Mouse (Mus musculus): ENCODE data around the gene Vip. TPM values are rescaled to one million over a fixed set of nuclear protein-coding genes. Genes with fewer than 3 reads are reported as not detected.

Vip gene
- polyA plus RNA-seq (2014; fragmentation: Nextera tagmentation; extraction: Ambion mirVana) = not detected in 2 replicates

DNA sequence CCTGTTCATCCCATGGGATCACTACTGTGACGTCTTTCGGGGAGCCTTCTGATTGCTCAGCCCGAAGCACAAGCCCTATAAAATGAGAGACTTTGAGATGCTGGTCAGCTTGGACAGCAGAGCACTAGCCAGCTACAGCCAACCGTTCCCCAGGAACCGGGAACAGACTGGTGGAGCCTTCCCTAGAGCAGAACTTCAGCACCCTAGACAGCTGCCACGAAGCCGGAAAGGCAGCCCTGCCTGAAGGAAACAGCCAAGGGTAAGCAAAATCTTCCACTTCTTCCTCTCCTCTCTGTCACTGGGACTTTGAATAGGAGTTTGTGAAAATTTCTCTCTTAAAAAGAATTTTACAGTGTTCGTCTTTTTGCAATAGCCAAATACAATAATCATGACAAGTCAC is at the start of gene Vip:
Gene Vip, plus strand, starts transcription at position 107 of the 400 bp plus-strand sequence.
- DNase-seq (ENCODE audit: low spot score) (no peak), ATAC-seq (no peak)
- Histone ChIP-seq H3K27ac (ENCODE audit: low read depth, low read length) (no peak within 1 kb of the TSS), H3K4me1 (ENCODE audit: control insufficient read depth, insufficient read depth, low read length) (no peaks in the 10 kb centered on the region), H3K9ac (ENCODE audit: low read length) (no peak within 1 kb of the TSS), H3K4me3 (ENCODE audit: low read depth, low read length) (no peak within 1 kb of the TSS), H3K36me3 (ENCODE audit: control insufficient read depth, insufficient read depth, low read length) (no peaks in the 10 kb centered on the region), H3K4me2 (ENCODE audit: low read length) (no peak within 1 kb of the TSS), H3K27me3 (replicated peaks; ENCODE audit: control insufficient read depth, insufficient read depth, low read length) (no peaks in the 10 kb centered on the region), H3K9me3 (replicated peaks; ENCODE audit: control insufficient read depth, low read length) (no peaks in the 10 kb centered on the region)
- 34% methylated on average over 8 of the region's 8 CpGs for WGBS

DNA sequence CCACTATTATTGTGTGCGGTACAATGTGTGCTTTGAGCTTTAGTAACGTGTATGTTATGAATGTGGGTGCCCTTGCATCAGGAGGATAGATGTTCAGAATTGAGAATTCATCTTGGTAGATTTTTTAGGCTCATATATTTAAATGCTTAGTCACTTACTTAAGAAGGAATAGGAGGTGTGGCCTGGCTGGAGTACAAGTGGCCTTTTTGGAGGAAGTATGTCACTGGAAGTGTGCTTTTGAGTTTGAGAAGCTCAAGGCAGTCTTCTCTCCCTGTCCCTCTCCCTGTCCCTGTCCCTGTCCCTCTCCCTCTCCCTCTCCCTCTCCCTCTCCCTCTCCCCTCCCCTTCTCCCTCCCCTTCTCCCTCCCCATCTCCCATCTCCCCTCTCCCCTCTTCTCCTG is 48.0 kb upstream of the Vip start:
- no peaks in the 10 kb centered on the region for H3K4me1 ChIP-seq (ENCODE audit: control insufficient read depth, insufficient read depth, low read length)
- ATAC-seq (no peak), DNase-seq (ENCODE audit: low spot score) (no peak)
- H3K27ac ChIP-seq (ENCODE audit: low read depth, low read length) = no peak overlapping the region
- no peak overlapping the region for H3K4me3 ChIP-seq (ENCODE audit: low read depth, low read length)
- no peaks in the 10 kb centered on the region for H3K9me3 ChIP-seq (replicated peaks; ENCODE audit: control insufficient read depth, low read length)
- no peak overlapping the region for H3K4me2 ChIP-seq (ENCODE audit: low read length)
- H3K27me3 ChIP-seq (replicated peaks; ENCODE audit: control insufficient read depth, insufficient read depth, low read length) = no peaks in the 10 kb centered on the region
- no peaks in the 10 kb centered on the region for H3K36me3 ChIP-seq (ENCODE audit: control insufficient read depth, insufficient read depth, low read length)
- no peak overlapping the region for H3K9ac ChIP-seq (ENCODE audit: low read length)
- WGBS = 85% methylated on average over 2 of the region's 2 CpGs

DNA sequence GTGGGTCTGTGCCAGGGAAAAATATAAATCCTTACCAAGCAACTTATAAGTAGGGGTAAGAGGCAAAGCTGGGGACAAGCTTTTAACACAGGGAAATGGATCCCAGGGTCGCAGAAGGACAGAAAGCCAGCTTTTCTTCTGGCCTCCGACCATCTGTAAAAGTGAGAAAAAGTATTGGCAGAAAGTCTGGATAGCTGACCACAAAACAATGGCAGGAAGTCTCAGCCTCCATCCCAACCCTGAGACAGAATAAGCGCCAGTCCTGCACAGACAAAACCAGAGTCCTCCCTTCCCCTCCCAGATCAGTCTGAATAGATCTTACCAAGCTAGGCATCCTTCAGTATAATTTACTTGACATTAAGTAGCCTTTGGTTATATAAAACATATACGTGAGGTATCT is 47.0 kb upstream of the Vip start:
- H3K4me2 ChIP-seq (ENCODE audit: low read length) = no peak overlapping the region
- no peaks in the 10 kb centered on the region for H3K4me1 ChIP-seq (ENCODE audit: control insufficient read depth, insufficient read depth, low read length)
- H3K36me3 ChIP-seq (ENCODE audit: control insufficient read depth, insufficient read depth, low read length) = no peaks in the 10 kb centered on the region
- H3K9ac ChIP-seq (ENCODE audit: low read length) = no peak overlapping the region
- no peak for DNase-seq (ENCODE audit: low spot score)
- no peak for ATAC-seq
- WGBS = 92% methylated on average over 4 of the region's 4 CpGs
- no peak overlapping the region for H3K4me3 ChIP-seq (ENCODE audit: low read depth, low read length)
- no peak overlapping the region for H3K27ac ChIP-seq (ENCODE audit: low read depth, low read length)
- no peaks in the 10 kb centered on the region for H3K27me3 ChIP-seq (replicated peaks; ENCODE audit: control insufficient read depth, insufficient read depth, low read length)
- H3K9me3 ChIP-seq (replicated peaks; ENCODE audit: control insufficient read depth, low read length) = no peaks in the 10 kb centered on the region

DNA sequence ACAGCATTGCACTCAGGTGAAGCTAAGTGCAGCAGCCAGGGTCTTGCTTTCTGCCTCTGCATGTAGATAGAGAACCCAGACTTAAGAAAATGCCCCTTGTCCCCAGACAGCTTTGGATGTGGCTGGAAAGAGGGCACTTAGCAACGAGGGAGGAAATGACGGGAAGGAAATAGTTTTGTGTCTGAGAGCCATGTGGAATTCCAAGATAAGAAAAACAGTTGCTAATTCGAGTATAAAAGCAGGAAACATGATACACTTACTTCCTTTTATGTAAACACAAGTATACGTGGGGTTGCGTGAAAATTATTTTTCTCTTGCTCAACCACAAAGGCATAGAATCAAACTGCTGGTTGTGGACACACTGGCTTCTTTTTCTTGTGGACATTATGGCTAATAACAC is 45.6 kb upstream of the Vip start, which contains the start of gene Myct1:
Gene Myct1, plus strand, starts transcription at position 312 of the 400 bp plus-strand sequence.
- Histone ChIP-seq H3K27me3 (replicated peaks; ENCODE audit: control insufficient read depth, insufficient read depth, low read length) (no peaks in the 10 kb centered on the region), H3K4me3 (ENCODE audit: low read depth, low read length) (no peak within 1 kb of the TSS), H3K27ac (ENCODE audit: low read depth, low read length) (no peak within 1 kb of the TSS), H3K9ac (ENCODE audit: low read length) (no peak within 1 kb of the TSS), H3K9me3 (replicated peaks; ENCODE audit: control insufficient read depth, low read length) (no peaks in the 10 kb centered on the region), H3K36me3 (ENCODE audit: control insufficient read depth, insufficient read depth, low read length) (no peaks in the 10 kb centered on the region), H3K4me1 (ENCODE audit: control insufficient read depth, insufficient read depth, low read length) (no peaks in the 10 kb centered on the region), H3K4me2 (ENCODE audit: low read length) (no peak within 1 kb of the TSS)
- 68% methylated on average over 5 of the region's 5 CpGs for WGBS
- DNase-seq (ENCODE audit: low spot score) = no peak
- ATAC-seq = no peak

DNA sequence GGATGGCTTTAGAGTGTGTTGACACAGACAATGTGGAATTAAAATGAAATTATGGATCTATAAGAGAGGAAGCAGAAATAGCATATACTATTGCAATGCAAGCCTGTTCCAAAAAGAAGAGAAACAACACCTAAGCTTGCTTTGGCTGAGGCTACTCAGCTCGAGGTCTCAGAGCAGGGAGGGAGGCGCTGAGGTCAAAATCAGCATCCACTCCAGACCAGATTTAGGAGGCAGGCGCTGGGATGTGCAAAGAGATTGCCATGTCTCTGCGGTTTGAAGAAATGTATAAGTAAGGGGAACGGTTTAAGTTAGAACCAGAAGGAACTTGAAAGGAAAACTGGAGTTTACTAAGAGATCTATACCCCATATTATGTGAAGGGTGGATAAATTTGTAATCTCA is 44.6 kb upstream of the Vip start:
- H3K4me1 ChIP-seq (ENCODE audit: control insufficient read depth, insufficient read depth, low read length) = no peaks in the 10 kb centered on the region
- 74% methylated on average over 5 of the region's 5 CpGs for WGBS
- H3K27me3 ChIP-seq (replicated peaks; ENCODE audit: control insufficient read depth, insufficient read depth, low read length) = no peaks in the 10 kb centered on the region
- ATAC-seq = no peak
- H3K9me3 ChIP-seq (replicated peaks; ENCODE audit: control insufficient read depth, low read length) = no peaks in the 10 kb centered on the region
- no peak for DNase-seq (ENCODE audit: low spot score)
- H3K4me2 ChIP-seq (ENCODE audit: low read length) = no peak overlapping the region
- H3K36me3 ChIP-seq (ENCODE audit: control insufficient read depth, insufficient read depth, low read length) = no peaks in the 10 kb centered on the region
- H3K9ac ChIP-seq (ENCODE audit: low read length) = no peak overlapping the region
- H3K27ac ChIP-seq (ENCODE audit: low read depth, low read length) = no peak overlapping the region
- H3K4me3 ChIP-seq (ENCODE audit: low read depth, low read length) = no peak overlapping the region

DNA sequence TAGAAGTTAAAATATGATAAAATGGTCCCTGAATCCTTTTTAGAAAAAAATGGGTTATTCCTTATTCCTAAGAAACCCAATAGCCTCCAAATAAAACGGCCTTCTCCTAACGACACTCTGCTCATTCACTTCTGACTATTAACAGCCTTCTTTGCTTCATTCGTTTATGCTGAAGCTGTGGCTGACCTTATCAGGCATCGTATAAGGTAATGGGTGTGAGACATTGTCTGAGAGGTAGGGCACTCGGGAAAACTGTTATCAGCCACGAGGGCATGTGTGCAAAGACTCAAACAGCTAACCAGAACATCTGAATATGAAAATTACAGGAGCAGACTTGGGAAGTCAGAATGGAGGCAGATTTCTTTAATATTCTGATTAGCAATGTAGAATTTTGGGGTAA is 42.5 kb upstream of the Vip start:
- ATAC-seq (no peak), DNase-seq (ENCODE audit: low spot score) (no peak)
- no peaks in the 10 kb centered on the region for H3K4me1 ChIP-seq (ENCODE audit: control insufficient read depth, insufficient read depth, low read length)
- H3K4me3 ChIP-seq (ENCODE audit: low read depth, low read length) = no peak overlapping the region
- 63% methylated on average over 6 of the region's 6 CpGs for WGBS
- no peaks in the 10 kb centered on the region for H3K36me3 ChIP-seq (ENCODE audit: control insufficient read depth, insufficient read depth, low read length)
- no peaks in the 10 kb centered on the region for H3K9me3 ChIP-seq (replicated peaks; ENCODE audit: control insufficient read depth, low read length)
- no peak overlapping the region for H3K9ac ChIP-seq (ENCODE audit: low read length)
- no peaks in the 10 kb centered on the region for H3K27me3 ChIP-seq (replicated peaks; ENCODE audit: control insufficient read depth, insufficient read depth, low read length)
- H3K4me2 ChIP-seq (ENCODE audit: low read length) = no peak overlapping the region
- no peak overlapping the region for H3K27ac ChIP-seq (ENCODE audit: low read depth, low read length)

DNA sequence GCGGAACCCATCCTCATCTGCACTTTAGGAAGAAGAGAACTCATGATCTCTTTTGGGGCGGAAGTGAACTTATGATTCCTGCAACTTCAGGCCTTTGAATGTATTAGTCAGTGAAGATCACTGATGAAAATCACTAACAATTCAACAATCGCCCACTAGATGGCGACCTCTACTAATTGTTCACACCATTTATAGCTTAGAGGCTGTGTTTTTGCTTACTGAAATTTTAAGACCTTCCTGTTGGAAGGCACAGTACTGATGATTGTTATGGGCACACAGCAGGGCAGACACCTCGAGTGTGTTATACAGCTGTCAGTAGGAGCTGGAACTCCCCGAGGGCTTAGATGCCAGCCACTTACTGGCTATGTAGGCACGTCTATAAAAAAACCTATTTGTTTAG is 38.9 kb upstream of the Vip start:
- Histone ChIP-seq H3K27me3 (replicated peaks; ENCODE audit: control insufficient read depth, insufficient read depth, low read length) (no peaks in the 10 kb centered on the region), H3K36me3 (ENCODE audit: control insufficient read depth, insufficient read depth, low read length) (no peaks in the 10 kb centered on the region), H3K9ac (ENCODE audit: low read length) (no peak overlapping the region), H3K9me3 (replicated peaks; ENCODE audit: control insufficient read depth, low read length) (no peaks in the 10 kb centered on the region), H3K4me1 (ENCODE audit: control insufficient read depth, insufficient read depth, low read length) (no peaks in the 10 kb centered on the region), H3K4me3 (ENCODE audit: low read depth, low read length) (no peak overlapping the region), H3K4me2 (ENCODE audit: low read length) (no peak overlapping the region), H3K27ac (ENCODE audit: low read depth, low read length) (no peak overlapping the region)
- peak; percentile 89 for DNase-seq (ENCODE audit: low spot score)
- peak; percentile 81 for ATAC-seq
- WGBS = 20% methylated on average over 7 of the region's 7 CpGs

DNA sequence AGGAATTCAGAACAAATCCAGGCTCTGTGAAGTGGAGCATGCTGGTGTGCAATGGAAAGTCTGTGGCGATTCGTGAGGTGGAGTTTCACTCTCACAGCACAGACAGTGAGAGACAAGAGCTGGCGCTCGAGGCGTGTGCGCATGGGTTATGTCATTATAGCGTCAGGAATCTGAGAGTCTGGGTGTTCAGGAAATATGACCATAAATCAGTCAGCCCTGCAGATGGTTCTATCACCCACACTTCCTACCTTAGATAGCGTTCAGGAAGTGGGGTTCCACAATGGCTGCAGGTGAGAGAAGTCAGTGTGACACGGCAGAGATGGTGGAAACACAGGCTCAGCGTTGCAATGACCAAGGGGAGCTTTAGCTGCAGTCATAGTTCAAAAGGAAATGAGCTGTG is 35.5 kb upstream of the Vip start:
- Histone ChIP-seq H3K27me3 (replicated peaks; ENCODE audit: control insufficient read depth, insufficient read depth, low read length) (no peaks in the 10 kb centered on the region), H3K4me2 (ENCODE audit: low read length) (no peak overlapping the region), H3K27ac (ENCODE audit: low read depth, low read length) (no peak overlapping the region), H3K4me3 (ENCODE audit: low read depth, low read length) (no peak overlapping the region), H3K9me3 (replicated peaks; ENCODE audit: control insufficient read depth, low read length) (no peaks in the 10 kb centered on the region), H3K36me3 (ENCODE audit: control insufficient read depth, insufficient read depth, low read length) (no peaks in the 10 kb centered on the region), H3K4me1 (ENCODE audit: control insufficient read depth, insufficient read depth, low read length) (no peaks in the 10 kb centered on the region), H3K9ac (ENCODE audit: low read length) (no peak overlapping the region)
- DNase-seq (ENCODE audit: low spot score) (no peak), ATAC-seq (no peak)
- WGBS = 88% methylated on average over 10 of the region's 10 CpGs

DNA sequence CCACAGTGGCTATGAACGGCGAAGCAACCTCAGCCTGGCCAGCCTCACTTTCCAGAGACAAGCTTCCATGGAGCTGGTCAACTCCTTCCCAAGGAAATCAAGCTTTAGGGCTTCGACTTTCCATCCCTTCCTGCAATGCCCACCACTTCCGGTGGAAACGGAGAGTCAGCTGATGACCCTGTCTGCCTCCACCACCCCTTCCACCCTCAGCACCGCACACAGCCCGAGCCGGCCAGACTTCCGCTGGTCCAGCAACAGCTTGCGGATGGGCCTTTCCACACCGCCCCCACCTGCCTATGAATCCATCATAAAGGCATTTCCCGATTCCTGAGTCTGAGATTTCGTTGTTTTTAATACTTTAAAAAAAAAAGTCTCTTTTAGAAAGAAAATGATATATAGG is 34.6 kb upstream of the Vip start:
- no peaks in the 10 kb centered on the region for H3K4me1 ChIP-seq (ENCODE audit: control insufficient read depth, insufficient read depth, low read length)
- DNase-seq (ENCODE audit: low spot score) (no peak), ATAC-seq (no peak)
- H3K27me3 ChIP-seq (replicated peaks; ENCODE audit: control insufficient read depth, insufficient read depth, low read length) = no peaks in the 10 kb centered on the region
- H3K9ac ChIP-seq (ENCODE audit: low read length) = no peak overlapping the region
- H3K4me2 ChIP-seq (ENCODE audit: low read length) = no peak overlapping the region
- WGBS = 93% methylated on average over 13 of the region's 13 CpGs
- H3K36me3 ChIP-seq (ENCODE audit: control insufficient read depth, insufficient read depth, low read length) = no peaks in the 10 kb centered on the region
- no peak overlapping the region for H3K4me3 ChIP-seq (ENCODE audit: low read depth, low read length)
- no peak overlapping the region for H3K27ac ChIP-seq (ENCODE audit: low read depth, low read length)
- no peaks in the 10 kb centered on the region for H3K9me3 ChIP-seq (replicated peaks; ENCODE audit: control insufficient read depth, low read length)
